Mouse (Mus musculus) MEL (cell line): ENCODE measurements at regions not wholly inside any gene's neighbourhood (a gene's known extent, or its start where the extent isn't known, plus 50 kb on each side); places are given as distances from the start of the nearest gene placed in this dataset.

ENCODE experiments used
- DNase-seq: peaks from one replicate; pipeline ENCODE4 v3.0.0; 2011; ENCODE audit warnings: low read depth, low spot score
- H3K27ac ChIP-seq: 2 replicates; pipeline ENCODE4 v1.5.1; 2012; ENCODE audit warnings: low read depth, mild to moderate bottlenecking, control low read depth, low read length, moderate library complexity; ENCODE audit not compliant: control insufficient read depth
- H3K27me3 ChIP-seq, 2 experiments: fragments of 150-350 bp in 1 of 2; sonication (generic) in 1 of 2; 2 replicates each; pipeline ENCODE4 v1.6.1; 2012; ENCODE audit warnings: low read length in 2 of 2, mild to moderate bottlenecking in 2 of 2, improper control_type of control experiment in 1 of 2, moderate library complexity in 1 of 2; ENCODE audit not compliant: insufficient read depth in 2 of 2, control insufficient read depth in 1 of 2
- H3K36me3 ChIP-seq, 2 experiments: 2 replicates each; pipeline ENCODE4 v1.6.1; 2012 to 2014; ENCODE audit warnings: low read length in 2 of 2, improper control_type of control experiment in 1 of 2, inconsistent platforms in 1 of 2, mild to moderate bottlenecking in 1 of 2; ENCODE audit not compliant: insufficient read depth in 2 of 2, control insufficient read depth in 1 of 2
- H3K4me1 ChIP-seq, 2 experiments: fragments of 150-350 bp in 1 of 2; sonication (generic) in 1 of 2; 2 replicates each; pipeline ENCODE4 v1.6.1; 2012; ENCODE audit warnings: low read length in 2 of 2, improper control_type of control experiment in 1 of 2, mild to moderate bottlenecking in 1 of 2; ENCODE audit not compliant: insufficient read depth in 2 of 2, control insufficient read depth in 1 of 2
- H3K4me3 ChIP-seq, 2 experiments: fragments of 150-350 bp in 1 of 2; sonication (generic) in 1 of 2; 2 replicates each; pipeline ENCODE4 v1.5.1; 2012; ENCODE audit warnings: low read depth in 2 of 2, low read length in 2 of 2, mild to moderate bottlenecking in 2 of 2, moderate library complexity in 2 of 2, control low read depth in 1 of 2, improper control_type of control experiment in 1 of 2; ENCODE audit not compliant: control insufficient read depth in 1 of 2, insufficient read depth in 1 of 2
- H3K79me2 ChIP-seq: 2 replicates; pipeline ENCODE4 v1.6.1; 2012; ENCODE audit warnings: mild to moderate bottlenecking, low read length, moderate library complexity; ENCODE audit not compliant: control insufficient read depth, poor library complexity, insufficient read depth
- H3K9ac ChIP-seq: 2 replicates; pipeline ENCODE4 v1.6.1; 2012; ENCODE audit warnings: low read depth, mild to moderate bottlenecking, control low read depth, low read length, moderate library complexity; ENCODE audit not compliant: control insufficient read depth, poor library complexity, severe bottlenecking
- H3K9me3 ChIP-seq: fragments of 150-350 bp; sonication (generic); replicated peaks from 2 replicates; pipeline ENCODE4 v1.6.1; 2012; ENCODE audit warnings: mild to moderate bottlenecking, low read length, improper control_type of control experiment, moderate library complexity; ENCODE audit not compliant: insufficient read depth
- BHLHE40 ChIP-seq: IDR thresholded peaks from 2 replicates; pipeline ENCODE4 v1.6.1; 2012; ENCODE audit warnings: low read depth, mild to moderate bottlenecking, inconsistent platforms, low read length, improper control_type of control experiment, borderline replicate concordance
- CHD1 ChIP-seq: IDR thresholded peaks from 2 replicates; pipeline ENCODE4 v1.6.1; 2012; ENCODE audit warnings: low read depth, mild to moderate bottlenecking, inconsistent platforms, low read length, improper control_type of control experiment
- CHD2 ChIP-seq: IDR thresholded peaks from 2 replicates; pipeline ENCODE4 v1.6.1; 2011; ENCODE audit warnings: low read length, improper control_type of control experiment
- CTCF ChIP-seq, 3 experiments: IDR thresholded peaks in 2 of 3; conservative IDR thresholded peaks in 1 of 3; 2 replicates each; pipeline ENCODE4 v1.5.1; 2011 to 2012; ENCODE audit warnings: low read length in 3 of 3, low read depth in 2 of 3, mild to moderate bottlenecking in 2 of 3, improper control_type of control experiment in 1 of 3, inconsistent platforms in 1 of 3, mixed read lengths in 1 of 3, moderate library complexity in 1 of 3; ENCODE audit not compliant: control insufficient read depth in 1 of 3, insufficient read depth in 1 of 3, poor library complexity in 1 of 3, severe bottlenecking in 1 of 3
- ELF1 ChIP-seq: IDR thresholded peaks from 2 replicates; pipeline ENCODE4 v1.6.1; 2014; ENCODE audit warnings: low read depth, mild to moderate bottlenecking, inconsistent platforms, low read length, improper control_type of control experiment, moderate library complexity
- ETS1 ChIP-seq: IDR thresholded peaks from 2 replicates; pipeline ENCODE4 v1.6.1; 2012; ENCODE audit warnings: low read depth, mild to moderate bottlenecking, inconsistent platforms, low read length, improper control_type of control experiment, moderate library complexity
- GABPA ChIP-seq: IDR thresholded peaks from 2 replicates; pipeline ENCODE4 v1.6.1; 2012; ENCODE audit warnings: low read depth, mild to moderate bottlenecking, inconsistent platforms, low read length, improper control_type of control experiment, moderate library complexity
- GATA1 ChIP-seq: IDR thresholded peaks from 2 replicates; pipeline ENCODE4 v1.6.1; 2011; ENCODE audit warnings: low read depth, low read length, improper control_type of control experiment
- HCFC1 ChIP-seq: IDR thresholded peaks from 2 replicates; pipeline ENCODE4 v1.6.1; 2012; ENCODE audit warnings: low read depth, mild to moderate bottlenecking, inconsistent platforms, low read length, improper control_type of control experiment, moderate library complexity
- JUND ChIP-seq: IDR thresholded peaks from 2 replicates; pipeline ENCODE4 v1.6.1; 2011; ENCODE audit warnings: low read depth, mild to moderate bottlenecking, improper control_type of control experiment, low read length
- KAT2A ChIP-seq: conservative IDR thresholded peaks from 2 replicates; pipeline ENCODE4 v1.6.1; 2012; ENCODE audit warnings: low read depth, low read length, improper control_type of control experiment, inconsistent platforms
- MAFK ChIP-seq: IDR thresholded peaks from 2 replicates; pipeline ENCODE4 v1.6.1; 2011; ENCODE audit warnings: low read depth, mild to moderate bottlenecking, low read length, improper control_type of control experiment, borderline replicate concordance
- MAX ChIP-seq: IDR thresholded peaks from 2 replicates; pipeline ENCODE4 v1.6.1; 2011; ENCODE audit warnings: low read length, improper control_type of control experiment
- MAZ ChIP-seq: IDR thresholded peaks from 2 replicates; pipeline ENCODE4 v1.6.1; 2012; ENCODE audit warnings: low read depth, mild to moderate bottlenecking, inconsistent platforms, low read length, improper control_type of control experiment
- MEF2A ChIP-seq: IDR thresholded peaks from 2 replicates; pipeline ENCODE4 v1.6.1; 2014; ENCODE audit warnings: low read depth, mild to moderate bottlenecking, inconsistent platforms, low read length, improper control_type of control experiment; ENCODE audit not compliant: poor library complexity, insufficient replicate concordance, severe bottlenecking; ENCODE audit errors: extremely low read depth
- MYB ChIP-seq: IDR thresholded peaks from 2 replicates; pipeline ENCODE4 v1.6.1; 2011; ENCODE audit warnings: mild to moderate bottlenecking, low read depth, low read length, improper control_type of control experiment
- MYC ChIP-seq: IDR thresholded peaks from 2 replicates; pipeline ENCODE4 v1.6.1; 2011; ENCODE audit warnings: low read depth, mild to moderate bottlenecking, low read length, improper control_type of control experiment, moderate library complexity
- NELFE ChIP-seq: IDR thresholded peaks from 2 replicates; pipeline ENCODE4 v1.6.1; 2011; ENCODE audit warnings: low read depth, low read length, improper control_type of control experiment
- NRF1 ChIP-seq: IDR thresholded peaks from 2 replicates; pipeline ENCODE4 v1.6.1; 2014; ENCODE audit warnings: low read depth, mild to moderate bottlenecking, inconsistent platforms, low read length, improper control_type of control experiment, moderate library complexity; ENCODE audit not compliant: poor library complexity, insufficient read depth, severe bottlenecking
- POLR2A ChIP-seq, 2 experiments: IDR thresholded peaks; 2 replicates each; pipeline ENCODE4 v1.6.1; 2011 to 2012; ENCODE audit warnings: low read length in 2 of 2, mild to moderate bottlenecking in 2 of 2, control low read depth in 1 of 2, improper control_type of control experiment in 1 of 2, low read depth in 1 of 2, moderate library complexity in 1 of 2; ENCODE audit not compliant: control insufficient read depth in 1 of 2, insufficient read depth in 1 of 2, poor library complexity in 1 of 2
- POLR2AphosphoS2 ChIP-seq: IDR thresholded peaks from 2 replicates; pipeline ENCODE4 v1.6.1; 2011; ENCODE audit warnings: low read length, improper control_type of control experiment
- POLR2AphosphoS5 ChIP-seq: IDR thresholded peaks from 2 replicates; pipeline ENCODE4 v1.6.1; 2012; ENCODE audit warnings: low read depth, borderline replicate concordance, mild to moderate bottlenecking, inconsistent platforms, low read length, moderate library complexity, mixed read lengths
- RAD21 ChIP-seq: IDR thresholded peaks from 2 replicates; pipeline ENCODE4 v1.6.1; 2011; ENCODE audit warnings: mild to moderate bottlenecking, low read depth, low read length, improper control_type of control experiment
- RCOR1 ChIP-seq: IDR thresholded peaks from 2 replicates; pipeline ENCODE4 v1.6.1; 2012; ENCODE audit warnings: low read depth, mild to moderate bottlenecking, inconsistent platforms, low read length, improper control_type of control experiment
- SIN3A ChIP-seq: IDR thresholded peaks from 2 replicates; pipeline ENCODE4 v1.6.1; 2012; ENCODE audit warnings: low read length, improper control_type of control experiment, inconsistent platforms
- SMC3 ChIP-seq: IDR thresholded peaks from 2 replicates; pipeline ENCODE4 v1.6.1; 2011; ENCODE audit warnings: low read depth, low read length, improper control_type of control experiment
- TAL1 ChIP-seq: IDR thresholded peaks from 2 replicates; pipeline ENCODE4 v1.6.1; 2012; ENCODE audit warnings: mild to moderate bottlenecking, inconsistent platforms, low read length, moderate library complexity, mixed read lengths
- UBTF ChIP-seq: IDR thresholded peaks from 2 replicates; pipeline ENCODE4 v1.6.1; 2012; ENCODE audit warnings: low read depth, mild to moderate bottlenecking, inconsistent platforms, low read length, improper control_type of control experiment, moderate library complexity, borderline replicate concordance; ENCODE audit not compliant: insufficient read depth
- USF1 ChIP-seq: IDR thresholded peaks from 2 replicates; pipeline ENCODE4 v1.6.1; 2014; ENCODE audit warnings: low read depth, mild to moderate bottlenecking, inconsistent platforms, low read length, improper control_type of control experiment, moderate library complexity
- ZC3H11A ChIP-seq: IDR thresholded peaks from 2 replicates; pipeline ENCODE4 v1.6.1; 2012; ENCODE audit warnings: low read depth, mild to moderate bottlenecking, inconsistent platforms, low read length, improper control_type of control experiment
- ZKSCAN1 ChIP-seq: IDR thresholded peaks from 2 replicates; pipeline ENCODE4 v1.6.1; 2012; ENCODE audit warnings: low read depth, mild to moderate bottlenecking, inconsistent platforms, low read length, improper control_type of control experiment, moderate library complexity
- ZMIZ1 ChIP-seq: IDR thresholded peaks from 2 replicates; pipeline ENCODE4 v1.6.1; 2012; ENCODE audit warnings: low read depth, mild to moderate bottlenecking, inconsistent platforms, low read length, improper control_type of control experiment, moderate library complexity

- Histone ChIP-seq H3K4me1 (no peaks in the 10 kb centered on the region), H3K79me2 (no peaks in the 10 kb centered on the region), H3K27me3 (no peaks in the 10 kb centered on the region), H3K9ac (no peak overlapping the region), H3K36me3 (no peaks in the 10 kb centered on the region), H3K4me3 (no peak overlapping the region), H3K9me3 (no peaks in the 10 kb centered on the region), H3K27ac (no peak overlapping the region)
- no peak for DNase-seq
- no peak for TF ChIP-seq CHD1
- TF ChIP-seq POLR2A (IDR thresholded peaks at IDR 0.05; ENCODE audit: control insufficient read depth in 1 of 2, insufficient read depth in 1 of 2, low read depth in 1 of 2, low read length in 2 of 2, poor library complexity in 1 of 2), result no peak
- no peak for TF ChIP-seq MAX
- no peak for TF ChIP-seq ELF1
- no peak for TF ChIP-seq NELFE
- TF ChIP-seq CHD2, result no peak
- no peak for TF ChIP-seq CTCF (IDR thresholded peaks at IDR 0.05 in 2 of 3, conservative IDR thresholded peaks at IDR 0.05 in 1 of 3; ENCODE audit: control insufficient read depth in 1 of 3, insufficient read depth in 1 of 3, low read depth in 2 of 3, low read length in 3 of 3, poor library complexity in 1 of 3, severe bottlenecking in 1 of 3)
- TF ChIP-seq TAL1, result no peak
- no peak for TF ChIP-seq MYC
- TF ChIP-seq MYB, result no peak
- no peak for TF ChIP-seq UBTF
- TF ChIP-seq NRF1, result no peak
- no peak for TF ChIP-seq SIN3A
- TF ChIP-seq SMC3, result no peak
- TF ChIP-seq ETS1, result no peak
- no peak for TF ChIP-seq USF1
- no peak for TF ChIP-seq GABPA
- no peak for TF ChIP-seq POLR2AphosphoS5
- no peak for TF ChIP-seq ZKSCAN1
- TF ChIP-seq MAZ, result no peak
Observed at GRCm38 (mm10) chr2:101371834-101372493, 252.6 kb upstream of the Rag2 start.

DNA sequence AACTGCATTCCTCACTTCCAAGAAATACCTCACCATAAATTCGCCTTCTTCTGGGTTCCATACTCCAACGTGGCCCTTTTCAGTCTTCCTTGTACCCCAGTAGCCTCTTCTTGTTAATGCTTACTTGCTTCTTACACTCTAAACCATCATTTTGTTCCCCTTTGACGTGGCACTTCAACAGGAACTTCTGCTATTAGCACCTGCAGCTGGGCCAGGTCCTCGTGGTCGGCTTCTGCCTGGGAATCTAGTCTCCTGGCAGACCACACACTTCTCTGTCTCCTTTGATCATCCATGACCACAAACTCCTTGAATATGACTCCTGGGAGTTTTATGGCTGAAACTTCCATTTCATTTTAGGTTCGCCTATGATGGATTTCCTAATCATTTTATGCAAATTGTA, 243.9 kb upstream of the Rag2 start:
- Histone ChIP-seq H3K79me2 (no peaks in the 10 kb centered on the region), H3K36me3 (no peaks in the 10 kb centered on the region)

More for the DNA sequence above, 243.9 kb upstream of the Rag2 start:
- DNase-seq, result no peak
- no peak overlapping the region for H3K27ac ChIP-seq
- no peaks in the 10 kb centered on the region for H3K27me3 ChIP-seq
- no peak overlapping the region for H3K9ac ChIP-seq
- H3K4me1 ChIP-seq, result no peaks in the 10 kb centered on the region
- H3K4me3 ChIP-seq, result no peak overlapping the region
- TF ChIP-seq MYC, result no peak
- TF ChIP-seq BHLHE40, result no peak
- no peak for TF ChIP-seq CHD2
- no peak for TF ChIP-seq RAD21
- no peak for TF ChIP-seq ZMIZ1
- no peak for TF ChIP-seq MAFK
- no peak for TF ChIP-seq RCOR1
- TF ChIP-seq ZC3H11A, result no peak
- TF ChIP-seq UBTF, result no peak
- TF ChIP-seq JUND, result no peak
- no peak for TF ChIP-seq GATA1
- TF ChIP-seq POLR2AphosphoS5, result no peak
- no peak for TF ChIP-seq MEF2A
- TF ChIP-seq POLR2AphosphoS2, result no peak
- no peak for TF ChIP-seq HCFC1
- no peak for TF ChIP-seq CTCF (IDR thresholded peaks at IDR 0.05 in 2 of 3, conservative IDR thresholded peaks at IDR 0.05 in 1 of 3; ENCODE audit: control insufficient read depth in 1 of 3, insufficient read depth in 1 of 3, low read depth in 2 of 3, low read length in 3 of 3, poor library complexity in 1 of 3, severe bottlenecking in 1 of 3)
- TF ChIP-seq KAT2A, result no peak
- no peaks in the 10 kb centered on the region for H3K9me3 ChIP-seq
